Mouse (Mus musculus) liver, adult 2 months (tissue): ENCODE results near the gene Tanc1.

ENCODE experiments used
- CTCF ChIP-seq: fragments of 200-500 bp; IDR thresholded peaks from 2 replicates; pipeline ENCODE4 v1.5.1; 2011; ENCODE audit warnings: low read depth, low read length, control low read depth
- POLR2A ChIP-seq: fragments of 200-500 bp; IDR thresholded peaks from 2 replicates; pipeline ENCODE4 v1.6.1; 2011; ENCODE audit warnings: low read length, control low read depth; ENCODE audit not compliant: insufficient read depth; ENCODE audit errors: extremely low read depth

GRCm38 (mm10) chr2:59675270-59675995 lies 63.6 kb downstream of the Tanc1 start:
- 0 out of 2 replicates have a peak, but pooled peaks have one; percentile 2 for TF ChIP-seq CTCF
- TF ChIP-seq POLR2A: no peak
